In the genomic region with DNA sequence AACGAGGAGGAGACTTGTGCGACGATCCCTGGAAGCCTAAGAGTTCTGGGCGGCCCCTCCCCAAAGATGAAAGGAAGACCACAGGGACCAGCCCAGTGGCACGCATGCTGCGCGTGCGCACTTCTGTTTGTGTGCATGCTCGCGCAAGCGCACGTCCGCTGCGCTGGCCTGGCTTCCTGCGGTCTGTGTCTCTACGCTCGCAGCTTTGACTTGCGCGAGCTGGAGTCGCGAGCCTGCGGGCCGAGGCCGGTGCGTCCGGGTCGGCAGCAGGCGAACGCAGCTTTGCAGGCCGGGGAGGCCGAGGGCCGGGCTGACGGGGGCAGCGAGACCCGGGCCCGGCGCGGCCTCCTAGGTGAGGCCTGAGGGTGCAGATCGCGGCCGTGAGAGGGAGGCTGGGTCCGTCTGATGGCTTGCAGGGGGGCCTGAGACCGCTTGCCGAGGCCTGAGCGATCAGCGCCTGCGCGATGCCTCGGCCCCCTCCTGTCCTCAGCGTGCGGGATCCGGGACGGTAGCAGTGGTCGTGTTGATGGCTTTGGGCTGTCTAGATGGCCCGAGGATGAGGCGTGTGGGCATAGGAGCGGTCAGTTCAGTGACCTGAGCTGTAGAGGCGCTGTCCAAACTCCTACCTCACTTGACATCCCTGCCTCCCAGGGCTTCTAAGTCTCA, we compare ENCODE assay signal across 8 mouse cellular contexts. TPM values are rescaled to one million over a fixed set of nuclear protein-coding genes. Genes with fewer than 3 reads are reported as not detected.
DNase-seq lines count a peak whose midpoint lies in the region; ATAC-seq lines count a peak whose summit lies in the region.

A gene (plus strand): TSS at position 136 of the 666 bp plus-strand sequence.

- intact Hi-C loops in gastrocnemius, postnatal 14 days (cut with DNase I; ENCODE audit: low total_unique reads): no loop called here
- intact Hi-C loops in left cerebral cortex, postnatal 10 days (cut with DNase I): loop anchor here (2.0 to 5.0 kb wide), 2 partner anchors 54 to 72 kb away; a partner anchor contains a TSS

- DNase-seq in adrenal gland, adult (ENCODE audit: inconsistent age in 2 of 2, low spot score in 1 of 2): peak; percentile 97 to 98
- DNase-seq in embryo, embryonic 10.5 days (ENCODE audit: low spot score): peak; percentile 99
- DNase-seq in gastrocnemius, postnatal 14 days: peak; percentile 93
- DNase-seq in left cerebral cortex, postnatal 10 days (ENCODE audit: extremely low spot score in 1 of 2, low spot score in 2 of 2): peak; percentile 95 to 96
- peak; percentile 97 for DNase-seq in right cerebral cortex, postnatal 25 days
- DNase-seq in urinary bladder, postnatal 4 days (ENCODE audit: low spot score in 2 of 2): peak; percentile 92

- peak; percentile 97 for ATAC-seq in inflammation-experienced regulatory T-cells, adult 6 months
- ATAC-seq in megakaryocyte-erythroid progenitor cell, adult 5-6 weeks (replicated peaks; ENCODE audit: low FRiP score, low TSS enrichment, poor library complexity, severe bottlenecking): peak; percentile 89

RNA-seq across cellular contexts. Expression of the gene that starts here (rescaled TPM):
- 1 to 10 TPM; 7.0 to 8.6 TPM for total RNA-seq in gastrocnemius, postnatal 14 days (2021)
- 1 to 10 TPM; 3.9 to 5.7 (median 4.6) TPM for polyA plus RNA-seq in inflammation-experienced regulatory T-cells, adult 6 months (2017; shearing (Covaris generic))
- total RNA-seq in left cerebral cortex, postnatal 10 days (2021): 10 to 100 TPM; 21.8 to 26.6 TPM
- 12.6 and 15.6 TPM in 2 replicates for total RNA-seq in megakaryocyte-erythroid progenitor cell, adult 5-6 weeks (2014; fragmentation: Nextera tagmentation)
- 10.6 and 17.4 TPM in 2 replicates for total RNA-seq in megakaryocyte-erythroid progenitor cell, adult 5-6 weeks (2017)

Comparison
In these comparisons a context has a peak if more than half of its experiments do, and no peak if none do; other contexts are left out.
1. Peak in every context shown above with its lines: DNase-seq and ATAC-seq.